Mouse (Mus musculus) mouse trophoblast stem cell (cell line): ENCODE data around the gene Pitx2.

ENCODE experiments used
- in situ Hi-C, 2 experiments: fragments of 300-500 bp; cut with MseI, MboI; formaldehyde crosslinking; loops; 2 replicates in 1 of 2; 3 replicates in 1 of 2; pipeline ENCODE4 v1.15.1; 2025

Pitx2 gene

DNA sequence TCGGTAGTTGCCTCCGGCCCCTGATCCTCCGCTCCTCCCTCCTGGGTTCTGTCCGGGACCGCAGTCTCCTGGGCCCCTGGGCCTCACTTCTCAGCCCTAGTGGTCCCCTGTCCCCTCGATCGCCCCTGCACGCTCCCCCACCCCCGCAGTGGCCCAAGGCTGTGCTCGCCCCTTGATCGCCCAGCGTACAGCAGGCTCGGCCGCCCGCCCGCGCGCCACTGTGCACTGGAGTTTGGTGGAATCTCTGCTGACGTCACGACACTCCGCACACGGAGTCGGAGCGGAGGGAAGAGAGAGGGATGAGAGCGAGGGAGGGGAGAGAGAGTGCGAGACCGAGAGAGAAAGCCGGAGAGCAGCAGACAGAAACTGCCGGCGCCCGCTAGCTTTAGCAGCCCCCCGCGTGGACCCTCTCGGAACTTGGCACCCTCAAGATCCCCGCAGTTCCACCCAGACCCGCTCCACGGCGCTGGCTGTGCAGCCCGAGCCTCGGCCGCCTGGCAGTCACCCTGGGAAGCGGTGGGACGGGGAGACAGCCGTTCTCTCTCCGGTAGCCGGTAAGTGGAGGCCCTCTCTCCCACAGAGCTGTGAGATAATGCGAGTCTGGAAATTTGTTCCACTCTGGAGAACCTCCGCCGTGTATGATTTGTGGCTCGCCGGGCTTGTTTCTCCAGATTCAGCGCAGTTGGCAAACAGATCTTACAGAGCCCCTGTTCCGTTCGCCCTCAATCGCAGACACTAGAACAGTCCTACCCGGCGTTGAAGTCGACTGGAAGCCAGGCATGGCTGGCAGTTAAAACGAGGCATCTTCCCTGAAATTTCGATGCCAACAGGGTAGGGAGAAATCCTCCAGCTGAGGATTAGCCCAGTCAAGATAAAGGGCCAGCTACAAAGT lies at the start of gene Pitx2:
Gene Pitx2 (plus strand): TSS at position 270 of the 892 bp plus-strand sequence.
- in situ Hi-C loops = loop anchor here in 1 of 2 experiments (10.0 kb wide), 1 partner anchor 855 kb away; no protein-coding TSS in a partner anchor

DNA sequence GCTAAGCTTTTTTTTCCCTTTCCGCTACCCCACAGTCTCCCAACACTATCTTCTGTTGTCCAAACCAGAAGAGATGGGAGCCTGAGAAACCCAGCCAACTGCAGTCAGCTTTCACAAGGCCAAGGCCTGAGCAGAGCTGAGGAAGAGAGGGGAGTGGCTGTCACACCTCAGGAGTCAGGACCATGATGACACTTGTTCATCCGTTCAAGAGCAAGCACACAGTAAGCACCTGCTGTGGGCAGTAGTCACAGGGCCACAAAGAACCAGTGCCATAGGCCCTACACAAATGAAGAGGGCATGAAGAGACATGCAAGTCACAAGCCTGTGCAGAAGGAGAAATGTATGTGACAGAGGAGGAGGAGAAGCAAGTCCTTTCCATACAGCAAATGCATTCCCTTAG lies 49.7 kb upstream of the Pitx2 start:
- in situ Hi-C loops = no loop called here

DNA sequence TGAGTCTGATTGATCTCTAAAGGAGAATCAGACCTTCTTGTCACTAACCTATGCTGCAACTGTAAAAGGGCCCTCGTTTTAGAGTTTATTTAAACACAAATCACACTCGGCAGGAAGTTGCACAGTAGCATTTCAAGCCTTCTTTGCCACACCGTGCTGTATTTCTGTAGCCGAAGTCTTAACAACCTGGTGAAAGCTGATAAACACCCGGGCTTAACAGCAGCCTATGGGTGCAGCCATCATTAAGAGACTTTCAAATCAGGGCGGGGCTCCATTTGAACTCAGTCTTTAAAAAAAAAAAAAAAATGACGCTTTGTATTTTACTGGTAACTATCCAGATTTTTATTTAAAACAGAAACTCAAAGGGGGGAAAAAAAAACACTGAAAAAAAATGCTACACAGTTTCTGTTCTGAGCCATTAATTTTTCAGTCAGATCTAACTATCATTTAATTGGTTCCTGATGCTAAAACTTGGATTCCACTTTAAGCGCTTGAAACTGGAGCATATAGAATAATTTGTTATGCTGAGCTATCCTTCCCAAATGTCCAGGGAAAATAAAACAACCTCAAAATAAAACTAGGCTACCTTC lies 48.5 kb upstream of the Pitx2 start:
- in situ Hi-C loops = no loop called here

DNA sequence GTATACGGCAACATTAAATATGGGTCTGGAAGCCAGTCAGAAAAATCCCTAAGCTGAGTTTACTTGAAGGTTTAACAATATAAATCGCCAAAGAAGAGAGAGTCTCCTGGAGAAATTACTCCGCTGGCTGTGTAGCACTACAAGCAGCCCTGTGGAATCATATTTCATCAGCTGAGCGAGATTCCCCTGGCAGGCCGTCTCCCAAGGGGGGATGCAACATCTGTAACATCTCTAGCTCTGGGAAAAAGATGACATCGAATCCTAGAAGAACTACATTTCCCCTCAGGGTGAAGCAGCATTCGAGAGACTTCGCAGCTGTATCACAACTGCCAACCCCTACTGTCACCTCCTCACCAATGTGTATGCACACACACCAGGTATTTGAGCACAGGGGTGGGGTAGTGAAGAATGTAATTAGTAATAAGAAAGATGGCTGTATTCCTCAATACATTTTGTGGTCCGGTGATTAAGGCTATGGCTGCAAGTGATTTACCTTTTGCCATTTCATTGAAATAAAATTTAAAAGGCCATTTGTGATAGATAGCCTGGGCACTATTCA lies 40.8 kb upstream of the Pitx2 start:
- in situ Hi-C loops = no loop called here

DNA sequence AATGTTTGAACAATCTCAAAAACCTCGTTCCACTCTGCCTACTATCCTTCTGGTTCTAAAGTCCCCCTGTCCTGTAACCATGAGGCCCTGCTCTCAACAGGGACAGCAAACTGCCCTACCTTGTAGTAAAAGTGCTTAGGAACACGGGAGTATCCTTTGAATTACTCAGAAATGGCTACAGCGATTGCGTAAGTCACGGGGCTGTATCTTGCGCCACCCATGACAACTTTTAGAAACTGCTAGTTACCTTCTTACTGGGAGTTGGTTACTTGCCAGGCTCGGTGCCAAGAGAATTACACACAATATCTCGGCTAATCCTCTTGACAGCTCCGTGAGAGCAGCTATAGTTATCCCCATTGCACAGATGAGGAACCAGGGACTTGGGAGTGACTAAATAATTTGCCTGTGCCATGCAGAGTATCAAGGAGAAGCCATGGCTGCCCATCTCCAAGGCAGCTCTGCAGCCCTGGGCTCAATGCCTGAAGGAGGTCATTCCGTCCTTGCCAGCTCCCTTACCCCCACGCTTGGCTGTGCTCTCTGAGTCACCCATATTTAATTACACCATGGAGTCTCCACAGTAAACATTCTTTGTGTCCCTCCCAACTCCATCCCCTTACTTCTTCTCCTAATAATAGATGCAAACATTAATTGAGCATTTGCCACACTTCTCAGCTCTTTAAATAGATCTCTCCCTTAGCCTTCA lies 38.2 kb upstream of the Pitx2 start:
- in situ Hi-C loops = no loop called here

DNA sequence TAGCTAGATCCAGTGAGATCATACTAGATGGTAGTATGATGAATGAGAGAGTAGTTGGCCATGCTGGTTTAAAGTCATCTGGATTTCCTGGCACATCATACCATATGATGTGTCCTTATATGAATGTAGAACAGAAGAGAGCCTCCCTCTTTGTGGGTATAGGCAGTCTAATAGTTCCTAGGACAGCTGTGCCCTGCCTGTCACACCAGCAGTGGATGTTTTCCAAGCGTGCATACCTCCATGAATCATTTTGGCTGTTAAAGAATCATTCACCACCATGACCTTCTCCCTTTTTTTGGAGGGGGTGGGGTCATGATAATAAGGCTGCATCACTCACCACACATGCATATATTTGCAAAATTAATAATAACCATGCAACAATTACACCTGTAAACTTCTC lies 35.4 kb upstream of the Pitx2 start:
- in situ Hi-C loops = no loop called here

DNA sequence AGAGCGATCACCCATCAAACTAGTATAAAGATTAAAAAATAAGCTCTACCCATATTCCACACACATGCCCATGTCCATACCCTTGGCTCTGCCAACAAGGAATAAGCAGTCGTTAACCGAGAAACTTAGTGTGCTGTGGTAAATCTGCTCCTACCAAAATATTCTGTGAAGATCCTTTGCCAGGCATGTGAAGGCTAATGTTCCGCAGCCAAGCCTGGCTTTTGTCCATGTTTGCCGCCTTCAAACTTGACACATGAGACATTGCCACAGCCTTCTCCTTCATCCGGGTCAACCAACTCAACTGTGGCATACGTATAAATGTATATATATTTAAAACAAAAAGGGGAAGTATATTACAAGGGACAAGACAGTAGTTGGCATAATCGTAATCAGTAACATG lies 34.0 kb upstream of the Pitx2 start:
- in situ Hi-C loops = no loop called here

DNA sequence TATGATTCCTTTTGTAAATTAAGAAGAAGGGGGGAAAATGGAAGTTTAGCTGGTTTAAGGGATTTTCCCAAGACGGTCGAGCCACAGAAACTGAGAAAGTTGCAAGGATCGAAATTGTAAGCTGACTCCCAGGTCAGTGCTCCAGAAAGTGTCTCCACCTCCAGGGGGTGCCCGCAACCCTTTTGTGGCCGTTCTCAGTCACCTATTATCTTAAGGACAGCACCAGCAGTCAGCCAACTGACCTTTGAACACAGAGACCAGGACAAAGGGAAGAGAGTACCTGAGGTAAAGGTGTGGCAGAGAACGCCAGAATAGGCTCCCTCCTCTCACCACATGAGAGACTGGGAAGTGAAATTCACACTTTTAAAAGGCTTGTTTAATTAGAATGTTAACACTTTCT lies 33.0 kb upstream of the Pitx2 start:
- in situ Hi-C loops = no loop called here

DNA sequence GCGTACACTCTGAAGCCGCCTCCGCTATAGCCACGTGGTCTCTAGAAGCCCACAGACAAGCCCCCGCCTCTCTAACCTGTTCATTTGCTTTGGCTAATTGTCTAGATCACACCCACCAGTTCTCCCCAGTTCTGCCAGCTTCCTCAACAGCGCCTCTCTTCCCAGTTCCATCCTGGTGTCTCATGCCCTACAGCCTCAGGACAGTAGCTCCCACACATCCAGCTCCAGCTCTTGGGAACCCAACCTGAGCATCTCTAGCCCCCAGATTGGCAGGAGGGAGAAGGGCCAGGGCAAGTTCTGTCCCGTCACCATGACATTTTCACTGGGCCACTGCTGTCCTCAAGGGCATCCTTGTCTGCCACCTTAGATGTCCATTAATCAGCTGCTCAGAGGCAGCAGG lies 29.3 kb upstream of the Pitx2 start:
- in situ Hi-C loops = no loop called here

DNA sequence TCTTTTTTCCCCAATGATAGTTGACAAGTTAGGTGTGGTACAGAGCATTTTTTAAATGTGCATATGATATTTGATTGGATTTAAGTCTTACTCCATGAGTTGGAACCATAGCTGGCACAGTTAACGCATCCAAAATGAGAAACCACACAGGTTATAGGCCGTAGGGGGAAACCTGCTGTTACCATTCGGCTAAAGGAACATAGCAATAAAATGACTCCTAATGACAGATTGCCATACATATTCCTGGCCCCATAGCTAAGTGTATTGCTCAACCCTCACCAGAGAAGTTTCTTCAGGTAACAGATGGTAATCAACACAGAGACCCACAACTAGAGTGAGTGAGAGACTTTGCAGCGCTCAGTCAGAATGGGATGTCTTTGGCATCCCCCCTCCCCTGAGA lies 27.9 kb upstream of the Pitx2 start:
- in situ Hi-C loops = no loop called here

DNA sequence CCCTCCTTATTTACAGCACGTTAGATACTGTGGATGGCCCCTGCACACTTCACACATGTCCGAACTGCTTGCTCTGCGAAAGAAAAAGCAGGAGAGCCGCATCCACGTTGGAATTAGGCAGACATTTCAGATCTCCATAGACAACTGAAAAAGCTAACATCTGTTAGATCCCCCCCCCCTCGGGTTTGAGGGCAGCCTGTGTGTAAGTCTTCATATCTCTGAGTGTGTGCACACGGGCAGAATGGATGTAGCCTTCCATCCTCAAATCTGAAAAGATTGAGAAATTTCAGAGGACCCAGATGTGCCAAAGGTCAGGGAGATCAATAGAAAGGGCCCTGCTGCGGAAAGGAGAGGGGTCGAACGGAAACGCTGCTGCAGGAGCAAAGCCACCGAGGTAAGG lies 5.2 kb upstream of the Pitx2 start:
- in situ Hi-C loops = no loop called here

DNA sequence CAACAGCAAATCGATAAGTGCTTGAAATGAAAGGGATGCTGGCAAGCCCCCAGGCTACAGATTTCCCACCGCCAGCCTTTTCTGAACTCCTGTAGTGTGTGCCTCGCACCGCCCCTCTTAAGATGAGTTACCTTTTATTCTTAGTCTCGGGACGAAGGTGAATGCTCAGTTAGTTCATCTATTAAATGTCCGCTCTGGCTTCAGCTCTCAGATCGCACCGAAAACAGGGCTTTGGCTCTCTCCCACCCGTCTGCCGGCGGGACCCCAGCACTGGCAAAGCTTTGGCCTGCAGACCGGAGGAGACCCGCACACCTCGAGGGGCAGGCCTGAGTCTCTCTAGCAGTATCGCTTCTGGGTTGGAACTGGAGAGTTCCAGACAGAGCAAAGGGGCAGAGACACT lies 4.6 kb upstream of the Pitx2 start:
- in situ Hi-C loops = no loop called here

DNA sequence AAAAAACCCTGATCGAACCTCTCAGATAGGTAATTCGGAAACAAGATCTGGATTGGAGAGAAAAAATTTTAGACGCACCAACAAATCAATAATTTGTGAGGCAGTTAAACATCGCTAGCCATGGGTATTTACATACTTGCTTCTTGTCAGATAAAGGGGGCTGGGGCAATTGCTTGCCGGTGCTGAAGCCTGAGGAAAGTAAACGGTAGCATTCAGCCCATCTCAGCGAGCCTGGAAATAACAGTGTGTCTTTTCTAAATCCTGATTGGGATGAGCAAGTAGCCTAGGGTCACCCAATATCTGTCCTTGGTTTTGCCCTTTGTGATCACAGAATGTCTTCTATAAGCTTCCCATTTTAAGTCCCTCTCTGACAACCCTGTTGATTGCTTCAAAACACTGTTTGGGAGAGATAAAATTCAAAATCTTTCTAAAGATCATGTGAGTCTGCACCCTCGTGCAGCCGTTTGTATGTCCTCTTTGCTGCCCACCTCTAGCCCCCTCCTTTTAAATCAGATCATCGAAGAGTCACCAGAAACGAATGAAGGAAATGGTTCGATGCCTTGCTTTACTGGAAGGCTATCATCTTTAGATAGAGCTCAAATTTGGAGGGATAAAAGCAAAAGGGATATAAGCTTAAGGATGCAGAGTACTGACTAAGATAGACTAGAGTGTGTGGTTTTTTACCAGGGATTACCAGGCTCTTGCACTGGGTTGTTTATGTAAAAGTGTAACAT lies 3.7 kb upstream of the Pitx2 start:
- in situ Hi-C loops = no loop called here

DNA sequence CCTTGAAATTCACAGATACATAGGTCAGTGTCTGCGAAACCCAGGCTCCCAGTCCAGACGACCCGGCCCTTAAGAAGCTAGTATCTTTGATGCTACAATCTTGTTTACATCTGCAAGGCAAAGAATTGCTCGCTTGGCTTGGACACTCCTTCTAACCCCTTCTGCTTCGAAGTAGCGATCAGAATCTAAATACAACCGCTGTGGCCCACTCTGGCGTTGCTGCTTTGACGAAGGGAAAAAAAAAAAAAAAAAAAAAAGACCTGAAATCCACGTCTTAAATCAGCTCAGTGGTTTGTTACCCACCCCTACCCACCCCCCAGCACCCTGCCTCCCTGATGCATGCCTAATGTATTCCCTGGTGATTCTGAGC lies 3.1 kb upstream of the Pitx2 start:
- in situ Hi-C loops = no loop called here

DNA sequence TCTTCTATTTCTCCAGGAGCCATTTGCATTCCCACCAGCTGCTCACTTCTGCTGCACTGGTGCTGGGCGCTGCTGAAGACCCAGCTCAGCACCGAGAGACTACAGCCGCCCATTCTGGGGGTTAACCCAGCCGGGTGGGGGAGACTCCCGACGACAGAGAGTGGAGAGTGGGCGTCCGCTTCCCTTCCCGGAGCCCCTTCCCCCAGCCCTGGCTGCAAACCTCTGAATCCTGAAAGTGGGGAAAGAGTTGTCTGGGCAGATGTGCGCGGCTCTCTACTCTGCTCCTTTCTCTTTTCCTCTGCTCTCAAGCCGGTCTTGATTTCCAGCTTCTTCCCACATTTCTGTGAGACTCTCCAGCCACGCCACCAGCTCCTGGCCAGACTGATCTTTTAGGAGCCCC lies 2.6 kb upstream of the Pitx2 start:
- in situ Hi-C loops = no loop called here

DNA sequence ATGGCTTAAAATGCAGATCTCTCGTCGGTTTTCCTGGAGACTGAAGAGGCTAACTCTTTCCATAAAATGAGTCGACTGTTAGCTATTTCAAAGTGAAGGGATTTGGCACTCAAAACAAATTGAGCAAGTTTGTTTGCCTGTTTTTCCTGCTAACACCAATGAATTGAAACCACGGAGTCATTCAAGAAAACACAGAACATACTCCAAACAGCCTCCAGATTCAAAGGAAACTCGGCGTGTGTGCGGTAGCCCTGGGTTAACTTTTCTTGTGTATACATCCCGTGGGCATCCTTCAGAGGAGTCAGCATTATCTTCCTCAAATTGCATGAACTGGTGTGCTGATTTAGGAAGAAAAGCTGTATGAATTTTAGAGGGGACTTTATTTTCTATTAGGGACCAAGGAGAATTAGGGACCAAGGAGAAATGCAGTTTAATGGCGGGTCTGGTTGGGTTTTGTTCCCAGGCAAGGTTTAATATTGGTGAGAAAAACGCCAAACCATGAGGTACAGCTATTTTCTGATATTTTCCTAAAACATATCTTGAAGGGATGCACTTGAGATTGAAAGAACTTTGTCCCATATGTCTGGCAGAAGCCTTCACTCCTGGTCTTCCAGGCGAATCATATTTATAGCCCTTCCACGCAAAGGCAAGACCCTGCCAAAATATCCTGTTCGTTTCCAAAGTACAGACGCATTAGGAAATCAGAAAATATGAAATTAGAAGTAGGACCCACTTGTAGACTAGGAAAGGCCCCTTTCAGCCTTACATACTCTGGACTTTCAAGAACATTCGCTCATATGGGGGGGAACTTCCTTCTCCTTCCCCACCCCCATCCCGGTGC lies 1.7 kb upstream of the Pitx2 start:
- in situ Hi-C loops = no loop called here

DNA sequence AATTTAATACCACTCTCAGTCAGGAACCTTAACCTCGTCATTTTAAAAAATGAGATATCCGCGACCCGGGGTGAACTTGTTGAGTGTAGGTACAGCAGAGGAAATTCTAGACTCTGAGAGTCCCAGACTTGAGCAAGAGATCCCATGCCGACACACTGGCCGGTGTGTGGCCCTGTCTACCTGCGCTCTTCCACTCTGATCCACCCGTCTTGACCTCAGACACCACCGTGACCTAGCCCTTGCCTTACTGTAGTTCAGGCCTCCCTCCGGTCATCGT lies 1.1 kb upstream of the Pitx2 start:
- in situ Hi-C loops = no loop called here

DNA sequence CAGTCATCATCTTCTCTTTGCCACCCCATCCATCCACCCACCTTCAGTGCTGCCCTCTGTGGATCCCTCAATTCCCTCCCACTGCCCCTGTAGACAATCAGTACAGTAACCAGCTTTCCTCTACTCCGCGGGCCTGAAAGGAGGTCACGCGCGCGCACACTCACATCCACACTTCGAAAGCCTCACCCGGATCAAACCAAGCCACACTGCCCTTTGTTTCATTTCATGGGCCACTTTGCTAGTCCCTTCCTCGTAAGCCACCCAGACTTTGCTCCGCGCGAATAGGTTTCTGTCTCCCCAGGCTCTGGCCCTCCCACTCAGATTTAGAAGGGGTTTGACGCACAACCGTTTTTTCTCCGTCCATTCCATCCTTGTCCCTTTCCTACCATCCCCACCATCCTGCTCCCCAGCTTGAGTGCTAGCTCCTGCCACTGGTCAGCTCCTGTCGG lies 494 bp upstream of the Pitx2 start:
- in situ Hi-C loops = no loop called here

DNA sequence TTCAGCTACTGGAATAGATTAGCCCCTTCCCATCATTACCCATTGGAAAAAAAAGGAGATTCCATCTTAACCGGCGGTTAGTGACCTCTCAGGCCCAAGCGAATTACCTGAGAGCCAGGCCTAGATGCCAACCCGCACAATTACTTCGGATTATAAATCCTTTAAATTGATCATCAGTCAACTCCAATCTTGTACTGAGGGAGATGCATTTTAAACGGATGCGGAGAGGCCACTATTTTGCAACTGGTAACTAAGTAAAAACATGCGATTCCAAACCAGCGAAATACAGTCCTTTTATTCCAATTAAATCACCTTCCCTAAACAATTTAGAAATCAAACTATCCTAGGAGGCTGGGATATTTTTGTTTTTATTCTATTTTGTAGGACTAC lies 818 bp downstream of the Pitx2 start:
- in situ Hi-C loops = loop anchor here in 1 of 2 experiments (10.0 kb wide), 1 partner anchor 856 kb away; no protein-coding TSS in a partner anchor

DNA sequence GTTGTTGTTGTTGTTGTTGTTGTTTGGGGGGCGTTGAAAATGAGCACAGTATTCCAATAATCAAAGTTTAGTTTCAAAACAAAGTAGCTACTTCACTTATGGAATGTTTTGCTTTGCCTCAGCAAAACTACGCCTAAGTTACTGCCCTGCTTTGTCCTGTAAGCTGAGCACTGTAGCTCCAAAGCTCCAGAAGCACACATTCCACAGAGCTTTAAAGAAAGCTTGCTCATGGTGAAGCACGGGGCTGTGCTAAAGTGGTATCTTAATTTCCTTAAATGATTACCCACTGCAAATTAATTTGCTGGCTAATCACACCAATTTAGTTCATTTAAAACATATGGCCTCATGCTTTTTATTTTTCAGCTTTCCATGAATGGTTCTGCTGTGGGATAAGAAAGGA lies 1.5 kb downstream of the Pitx2 start:
- in situ Hi-C loops = loop anchor here in 1 of 2 experiments (10.0 kb wide), 1 partner anchor 856 kb away; no protein-coding TSS in a partner anchor
